Mouse (Mus musculus) G1E (cell line): ENCODE measurements around the gene Abhd2. TPM values are rescaled to one million over a fixed set of nuclear protein-coding genes. Genes with fewer than 3 reads are reported as not detected.

Experiments used
- ATAC-seq: 2 replicates; pipeline ENCODE4 v1.8.0; 2016; ENCODE audit warnings: mild to moderate bottlenecking; ENCODE audit not compliant: insufficient number of reproducible peaks, poor library complexity, low FRiP score, severe bottlenecking; ENCODE audit errors: extremely low read depth
- DNase-seq: peaks from one replicate; pipeline ENCODE4 v3.0.0; 2012; ENCODE audit warnings: low spot score
- H3K27me3 ChIP-seq: 2 replicates; pipeline ENCODE4 v1.6.1; 2012; ENCODE audit warnings: mild to moderate bottlenecking, low read length, inconsistent platforms; ENCODE audit not compliant: insufficient read depth
- H3K36me3 ChIP-seq: replicated peaks from 2 replicates; pipeline ENCODE3; 2012; ENCODE audit warnings: mild to moderate bottlenecking, inconsistent platforms
- H3K4me1 ChIP-seq: 2 replicates; pipeline ENCODE4 v1.6.1; 2012; ENCODE audit warnings: low read depth, low read length, inconsistent platforms, mixed read lengths; ENCODE audit not compliant: insufficient read depth
- H3K4me3 ChIP-seq: 2 replicates; pipeline ENCODE4 v1.5.1; 2012; ENCODE audit warnings: low read depth, mild to moderate bottlenecking, inconsistent platforms, low read length, moderate library complexity, mixed read lengths
- H3K9me3 ChIP-seq: replicated peaks from 2 replicates; pipeline ENCODE4 v1.6.1; 2012; ENCODE audit warnings: inconsistent platforms
- CTCF ChIP-seq: IDR thresholded peaks from 2 replicates; pipeline ENCODE4 v1.5.1; 2012; ENCODE audit warnings: low read depth, low read length, inconsistent platforms, mixed read lengths
- GATA1 ChIP-seq: IDR thresholded peaks from 2 replicates; pipeline ENCODE4 v1.6.1; 2012; ENCODE audit warnings: borderline replicate concordance, low read length, inconsistent platforms, mixed read lengths
- GATA2 ChIP-seq: IDR thresholded peaks from 2 replicates; pipeline ENCODE4 v1.6.1; 2012; ENCODE audit warnings: low read depth, low read length, inconsistent platforms, borderline replicate concordance
- POLR2AphosphoS5 ChIP-seq: IDR thresholded peaks from 2 replicates; pipeline ENCODE4 v1.6.1; 2012; ENCODE audit warnings: low read depth, low read length, inconsistent platforms; ENCODE audit not compliant: insufficient replicate concordance
- TAL1 ChIP-seq: conservative IDR thresholded peaks from 2 replicates; pipeline ENCODE4 v1.6.1; 2012; ENCODE audit warnings: low read depth, low read length, inconsistent platforms, mixed read lengths
- polyA plus RNA-seq: library from polyadenylated mRNA; stranded (reverse); fragments of >175 nt; gene quantifications from 2 replicates; pipeline ENCODE4 v1.2.3, GENCODE M21; 2012
- total RNA-seq, 2 experiments: library from RNA; stranded (forward) in 1 of 2; stranded (reverse) in 1 of 2; fragments of 200-1000 nt in 1 of 2; fragments of >200 nt in 1 of 2; fragmentation: Nextera tagmentation in 1 of 2; gene quantifications; 2 replicates each; pipeline ENCODE4 v1.2.3; 2014 to 2017

Abhd2 gene
- total and polyA plus RNA-seq, 3 experiments: 9.1 to 68.8 (median 33.8) TPM

- Histone ChIP-seq H3K4me3 (no peak overlapping the region), H3K9me3 (no peaks in the 10 kb centered on the region), H3K4me1 (peaks cover 11% of the 10 kb centered on the region), H3K36me3 (peaks cover 80% of the 10 kb centered on the region), H3K27me3 (no peaks in the 10 kb centered on the region)
- no peak for DNase-seq
- TF ChIP-seq CTCF (no peak), TAL1 (no peak), GATA2 (no peak), POLR2AphosphoS5 (no peak), GATA1 (no peak)
- no peak for ATAC-seq
Measured at GRCm38 (mm10) chr7:79323855-79324254, 50.9 kb downstream of the Abhd2 start.

- peaks cover 96% of the 10 kb centered on the region for H3K36me3 ChIP-seq
Measured at GRCm38 (mm10) chr7:79328769-79329168, 55.8 kb downstream of the Abhd2 start.

GRCm38 (mm10) chr7:79331197-79331596 lies 58.2 kb downstream of the Abhd2 start:
- TF ChIP-seq GATA1 (no peak), POLR2AphosphoS5 (no peak), GATA2 (no peak), CTCF (no peak), TAL1 (no peak)
- no peaks in the 10 kb centered on the region for H3K9me3 ChIP-seq
- H3K4me1 ChIP-seq: 0 out of 2 replicates have a peak, but pooled peaks cover 3% of the 10 kb centered on the region
- no peak for DNase-seq
- no peak for ATAC-seq
- H3K27me3 ChIP-seq: no peaks in the 10 kb centered on the region
- no peak overlapping the region for H3K4me3 ChIP-seq
- H3K36me3 ChIP-seq: peaks cover 95% of the 10 kb centered on the region

More at GRCm38 (mm10) chr7:79328769-79329168, 55.8 kb downstream of the Abhd2 start:
- no peaks in the 10 kb centered on the region for H3K9me3 ChIP-seq
- H3K4me1 ChIP-seq: peaks cover 3% of the 10 kb centered on the region; the same call in 1 of the 2 replicates
- H3K27me3 ChIP-seq: no peaks in the 10 kb centered on the region
- ATAC-seq (no peak), DNase-seq (no peak)
- TF ChIP-seq TAL1 (no peak), POLR2AphosphoS5 (no peak), CTCF (no peak), GATA1 (no peak), GATA2 (no peak)
- no peak overlapping the region for H3K4me3 ChIP-seq

GRCm38 (mm10) chr7:79333419-79333818 lies 60.4 kb downstream of the Abhd2 start:
- Histone ChIP-seq H3K4me1 (no peaks in the 10 kb centered on the region), H3K27me3 (no peaks in the 10 kb centered on the region), H3K9me3 (no peaks in the 10 kb centered on the region), H3K4me3 (no peak overlapping the region), H3K36me3 (peaks cover 82% of the 10 kb centered on the region)
- DNase-seq: no peak
- no peak for ATAC-seq
- TF ChIP-seq GATA2: no peak
- no peak for TF ChIP-seq CTCF
- TF ChIP-seq POLR2AphosphoS5: no peak
- no peak for TF ChIP-seq TAL1
- no peak for TF ChIP-seq GATA1

GRCm38 (mm10) chr7:79336362-79336910 lies 63.4 kb downstream of the Abhd2 start:
- TF ChIP-seq GATA2 (no peak), GATA1 (no peak), TAL1 (no peak), POLR2AphosphoS5 (no peak), CTCF (no peak)
- Histone ChIP-seq H3K36me3 (peaks cover 52% of the 10 kb centered on the region), H3K4me1 (no peaks in the 10 kb centered on the region), H3K9me3 (no peaks in the 10 kb centered on the region), H3K27me3 (no peaks in the 10 kb centered on the region), H3K4me3 (no peak overlapping the region)
- DNase-seq: no peak
- no peak for ATAC-seq

GRCm38 (mm10) chr7:79345902-79346301 lies 72.9 kb downstream of the Abhd2 start:
- DNase-seq: peak; percentile 39
- Histone ChIP-seq H3K4me1 (no peaks in the 10 kb centered on the region), H3K36me3 (peaks cover 84% of the 10 kb centered on the region), H3K9me3 (no peaks in the 10 kb centered on the region), H3K4me3 (no peak overlapping the region), H3K27me3 (no peaks in the 10 kb centered on the region)
- ATAC-seq: peak; percentile 8; the same call in 1 of the 2 replicates
- peak; percentile 80 for TF ChIP-seq CTCF
- no peak for TF ChIP-seq POLR2AphosphoS5
